Comparison of ENCODE assay signal across 1 mouse cellular context in the genomic region with DNA sequence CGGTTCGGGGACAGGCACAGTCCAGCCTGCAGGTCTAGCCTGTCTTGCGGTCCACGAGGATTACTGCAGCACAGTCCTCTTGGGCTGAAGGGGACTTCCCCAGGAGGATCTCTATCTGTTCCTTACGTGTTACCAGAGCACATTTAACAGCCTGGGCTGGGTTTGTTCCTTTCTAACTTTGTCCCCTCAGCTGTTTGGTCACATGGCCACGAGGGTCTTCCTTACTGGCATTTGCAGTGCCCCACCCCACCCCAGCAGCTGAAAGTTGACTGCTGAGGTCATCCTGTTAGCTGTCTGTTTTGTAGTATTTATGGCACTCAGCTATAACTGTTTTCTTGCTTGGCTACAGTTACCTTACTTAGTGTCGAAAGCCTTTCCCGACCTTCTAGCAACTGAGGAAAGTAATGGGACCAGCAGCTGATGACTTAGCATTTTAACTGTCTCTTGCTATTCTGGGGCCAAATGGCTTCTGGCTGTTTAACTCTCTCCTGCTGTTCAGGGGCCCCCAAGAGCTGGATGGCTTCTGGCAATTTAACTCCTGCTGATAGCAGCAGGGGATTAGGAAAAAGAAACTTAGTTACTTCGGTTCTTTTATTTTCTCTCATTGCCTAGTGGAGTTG.
TF ChIP-seq lines count a peak whose summit lies in the region.

No protein-coding gene starts in this region.

TF ChIP-seq in CH12.LX, 34 proteins besides CTCF, POLR2A, EP300 and RAD21:
- TF ChIP-seq ZMIZ1 (IDR thresholded peaks at IDR 0.05; ENCODE audit: low read depth, low read length) (no peak; the same call in 1 of the 2 replicates), HCFC1 (IDR thresholded peaks at IDR 0.05; ENCODE audit: low read depth, low read length) (peak; percentile 36), TCF12 (IDR thresholded peaks at IDR 0.05; ENCODE audit: low read depth, low read length) (peak; percentile 85), MEF2A (IDR thresholded peaks at IDR 0.05; ENCODE audit: borderline replicate concordance, low read depth, low read length) (peak; percentile 93), MAFK (IDR thresholded peaks at IDR 0.05; ENCODE audit: insufficient replicate concordance, low read length) (peak; percentile 63; the same call in 1 of the 2 replicates), MAX (IDR thresholded peaks at IDR 0.05; ENCODE audit: low read length) (peak; percentile 96), JUND (conservative IDR thresholded peaks at IDR 0.05; ENCODE audit: low read depth, low read length) (peak; percentile 56; the same call in 1 of the 2 replicates), MYC (IDR thresholded peaks at IDR 0.05; ENCODE audit: low read depth, low read length) (peak; percentile 92), UBTF (IDR thresholded peaks at IDR 0.05; ENCODE audit: low read depth, low read length) (no peak), NELFE (IDR thresholded peaks at IDR 0.05; ENCODE audit: low read depth, low read length) (peak; percentile 4; the same call in 1 of the 2 replicates), CHD2 (IDR thresholded peaks at IDR 0.05; ENCODE audit: low read length) (0 out of 2 replicates have a peak, but pooled peaks have one; percentile 16), ZC3H11A (IDR thresholded peaks at IDR 0.05; ENCODE audit: low read depth, low read length) (no peak), JUN (IDR thresholded peaks at IDR 0.05; ENCODE audit: insufficient read depth, low read depth, low read length) (peak; percentile 40), MXI1 (IDR thresholded peaks at IDR 0.05; ENCODE audit: low read depth, low read length) (peak; percentile 90), USF1 (IDR thresholded peaks at IDR 0.05; ENCODE audit: low read depth, low read length) (peak; percentile 93), E2F4 (IDR thresholded peaks at IDR 0.05; ENCODE audit: insufficient replicate concordance, low read depth, low read length) (no peak), USF2 (conservative IDR thresholded peaks at IDR 0.05; ENCODE audit: low read depth, low read length) (peak; percentile 87), SMC3 (IDR thresholded peaks at IDR 0.05; ENCODE audit: low read depth, low read length) (peak; percentile 18), RCOR1 (conservative IDR thresholded peaks at IDR 0.05; ENCODE audit: low read depth, low read length) (no peak), TBP (conservative IDR thresholded peaks at IDR 0.05; ENCODE audit: low read depth, low read length) (peak; percentile 66), CHD1 (IDR thresholded peaks at IDR 0.05; ENCODE audit: low read depth, low read length) (no peak), MAZ (IDR thresholded peaks at IDR 0.05; ENCODE audit: low read depth, low read length) (peak; percentile 64; the same call in 1 of the 2 replicates), NRF1 (IDR thresholded peaks at IDR 0.05; ENCODE audit: low read depth, low read length) (peak; percentile 36), ETS1 (conservative IDR thresholded peaks at IDR 0.05; ENCODE audit: low read depth, low read length) (peak; percentile 100), ELF1 (IDR thresholded peaks at IDR 0.05; ENCODE audit: low read depth, low read length) (peak; percentile 70), BHLHE40 (IDR thresholded peaks at IDR 0.05; ENCODE audit: low read depth, low read length) (peak; percentile 80), IRF4 (IDR thresholded peaks at IDR 0.05; ENCODE audit: low read depth, low read length) (peak; percentile 65)
